In the genomic region with DNA sequence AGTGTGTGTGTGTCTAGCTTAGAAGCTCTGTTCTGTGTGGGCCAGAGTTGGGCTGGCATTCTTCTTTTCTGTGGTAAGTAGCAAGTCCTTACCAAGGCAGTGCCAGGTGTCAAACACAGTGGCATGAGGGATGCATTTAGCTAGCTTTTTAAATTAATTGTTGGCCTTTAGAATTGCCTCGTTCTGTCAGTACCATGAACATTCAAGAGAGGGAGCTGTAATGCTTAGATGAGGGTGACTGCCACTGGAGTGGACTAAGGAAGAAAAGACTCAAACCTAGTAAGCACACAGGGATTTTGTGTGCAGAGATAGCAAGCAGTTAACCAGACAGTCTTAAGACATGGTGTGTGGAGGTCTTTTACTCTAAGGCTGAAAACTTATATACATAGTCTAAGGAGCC, we compare ENCODE assay signal across 18 mouse cellular contexts. TPM values are rescaled to one million over a fixed set of nuclear protein-coding genes. Genes with fewer than 3 reads are reported as not detected.
DNase-seq lines count a peak whose midpoint lies in the region; ATAC-seq and TF ChIP-seq lines count a peak whose summit lies in the region.
"Had no signal": no experiment of that assay in that cellular context is flagged by ENCODE, and none has a peak within 500 bp of the region (broad histone marks: within the 10 kb centered on the region; RNA-seq: fewer than 3 reads in every experiment).

No protein-coding gene starts in this region.

- DNase-seq in heart, postnatal 25 days (ENCODE audit: low spot score), result no peak
- DNase-seq in liver, postnatal 0 days, result no peak
- DNase-seq in liver (no peak), MEL (ENCODE audit: low read depth, low spot score) (peak; percentile 35)
- peak; percentile 15 for DNase-seq in retina, embryonic 14.5 days (ENCODE audit: low spot score)
- DNase-seq: adrenal gland, postnatal 10 days; cerebellum, adult 8-10 months; kidney, postnatal 25 days; left cerebral cortex, postnatal 4 days; liver, embryonic 13.5 days had no signal

- 67% methylated on average over 1 of the region's 1 CpGs for WGBS in heart, embryonic 13.5 days
- 53% methylated on average over 1 of the region's 1 CpGs for WGBS in liver, postnatal 0 days (ENCODE audit: insufficient replicate concordance)
- WGBS in neural tube, embryonic 15.5 days, result 58% methylated on average over 1 of the region's 1 CpGs

- H3K4me2 ChIP-seq in heart, embryonic 13.5 days, result no peak overlapping the region
- H3K4me2 ChIP-seq in liver, postnatal 0 days (ENCODE audit: low read depth, low read length), result no peak overlapping the region
- no peak overlapping the region for H3K4me2 ChIP-seq in neural tube, embryonic 15.5 days
- H3K4me2 ChIP-seq: intestine, embryonic 15.5 days; liver, embryonic 13.5 days; neural tube, embryonic 12.5 days had no signal

- no peak for TF ChIP-seq RAD21 in MEL (IDR thresholded peaks at IDR 0.05; ENCODE audit: low read depth, low read length)

- H3K9me3 ChIP-seq in heart, embryonic 13.5 days, result no peaks in the 10 kb centered on the region
- H3K9me3 ChIP-seq in liver, postnatal 0 days (ENCODE audit: low read length), result no peaks in the 10 kb centered on the region
- no peaks in the 10 kb centered on the region for H3K9me3 ChIP-seq in MEL (replicated peaks; ENCODE audit: insufficient read depth, low read length)
- H3K9me3 ChIP-seq in neural tube, embryonic 15.5 days (replicated peaks), result no peaks in the 10 kb centered on the region
- H3K9me3 ChIP-seq: intestine, embryonic 15.5 days; liver, embryonic 13.5 days; neural tube, embryonic 12.5 days had no signal

- H3K27me3 ChIP-seq in heart, embryonic 13.5 days (replicated peaks), result no peaks in the 10 kb centered on the region
- no peaks in the 10 kb centered on the region for H3K27me3 ChIP-seq in liver, postnatal 0 days (ENCODE audit: insufficient read depth, low read length)
- H3K27me3 ChIP-seq in MEL (ENCODE audit: control insufficient read depth in 1 of 2, insufficient read depth in 2 of 2, low read length in 2 of 2), result no peaks in the 10 kb centered on the region
- no peaks in the 10 kb centered on the region for H3K27me3 ChIP-seq in neural tube, embryonic 15.5 days (replicated peaks)
- H3K27me3 ChIP-seq: CH12.LX; intestine, embryonic 15.5 days; liver, embryonic 13.5 days; neural tube, embryonic 12.5 days had no signal

- H3K9ac ChIP-seq in heart, embryonic 13.5 days, result peak overlapping the region; percentile 11; the same call in 1 of the 2 replicates
- H3K9ac ChIP-seq in liver, postnatal 0 days (replicated peaks), result no peak overlapping the region
- no peak overlapping the region for H3K9ac ChIP-seq in MEL (ENCODE audit: control insufficient read depth, low read depth, low read length, poor library complexity, severe bottlenecking)
- H3K9ac ChIP-seq in neural tube, embryonic 15.5 days (replicated peaks), result no peak overlapping the region
- H3K9ac ChIP-seq: intestine, embryonic 15.5 days; liver, embryonic 13.5 days; neural tube, embryonic 12.5 days had no signal

- H3K4me3 ChIP-seq in heart, embryonic 13.5 days, result no peak overlapping the region
- no peak overlapping the region for H3K4me3 ChIP-seq in liver, postnatal 0 days (ENCODE audit: low read depth, low read length)
- H3K4me3 ChIP-seq in MEL (ENCODE audit: control insufficient read depth in 1 of 2, insufficient read depth in 1 of 2, low read depth in 2 of 2, low read length in 2 of 2), result no peak overlapping the region
- H3K4me3 ChIP-seq in neural tube, embryonic 15.5 days (replicated peaks), result no peak overlapping the region
- H3K4me3 ChIP-seq: intestine, embryonic 15.5 days; liver, embryonic 13.5 days; neural tube, embryonic 12.5 days had no signal

- H3K27ac ChIP-seq in heart, embryonic 13.5 days (replicated peaks), result 0 out of 2 replicates have a peak overlapping the region, but pooled peaks have one; percentile 12
- no peak overlapping the region for H3K27ac ChIP-seq in liver, postnatal 0 days (ENCODE audit: low read depth)
- H3K27ac ChIP-seq in MEL (ENCODE audit: control insufficient read depth, low read depth, low read length), result no peak overlapping the region
- no peak overlapping the region for H3K27ac ChIP-seq in neural tube, embryonic 15.5 days (replicated peaks)
- H3K27ac ChIP-seq: intestine, embryonic 15.5 days; liver, embryonic 13.5 days; neural tube, embryonic 12.5 days had no signal

- intact Hi-C loops in heart, postnatal 25 days (cut with DNase I), result loop anchor here (5.0 kb wide), 1 partner anchor 35 kb away; no protein-coding TSS in a partner anchor

- no peak for TF ChIP-seq POLR2A in MEL (IDR thresholded peaks at IDR 0.05; ENCODE audit: control insufficient read depth in 1 of 2, insufficient read depth in 1 of 2, low read depth in 1 of 2, low read length in 2 of 2, poor library complexity in 1 of 2)

- peaks cover 51% of the 10 kb centered on the region for H3K79me2 ChIP-seq in MEL (ENCODE audit: control insufficient read depth, insufficient read depth, low read length, poor library complexity)

- peak; percentile 40 for TF ChIP-seq CTCF in liver, postnatal 0 days (IDR thresholded peaks at IDR 0.05; ENCODE audit: low read depth)
- peak in 1 of 3 experiments; percentile 25; a peak in 1 of 6 replicates for TF ChIP-seq CTCF in MEL (IDR thresholded peaks at IDR 0.05 in 2 of 3, conservative IDR thresholded peaks at IDR 0.05 in 1 of 3; ENCODE audit: control insufficient read depth in 1 of 3, insufficient read depth in 1 of 3, low read depth in 2 of 3, low read length in 3 of 3, poor library complexity in 1 of 3, severe bottlenecking in 1 of 3)

- H3K4me1 ChIP-seq in heart, embryonic 13.5 days, result peaks cover 72% of the 10 kb centered on the region
- H3K4me1 ChIP-seq in liver, postnatal 0 days (ENCODE audit: insufficient read depth), result peaks cover 17% of the 10 kb centered on the region
- H3K4me1 ChIP-seq in MEL (ENCODE audit: control insufficient read depth in 1 of 2, insufficient read depth in 2 of 2, low read length in 2 of 2), result peaks cover 0 to 13% of the 10 kb centered on the region in 2 experiments; a peak in 2 of 4 replicates
- H3K4me1 ChIP-seq in neural tube, embryonic 15.5 days, result peaks cover 51% of the 10 kb centered on the region

- TF ChIP-seq EP300 in liver, postnatal 0 days (IDR thresholded peaks at IDR 0.05; ENCODE audit: low read depth), result no peak
- TF ChIP-seq EP300 in MEL (IDR thresholded peaks at IDR 0.05; ENCODE audit: low read depth in 1 of 2, low read length in 2 of 2), result no peak

- no peak for ATAC-seq in heart, embryonic 13.5 days (ENCODE audit: extremely low read depth, insufficient number of reproducible peaks, low FRiP score, low TSS enrichment)
- ATAC-seq in liver, postnatal 0 days, result no peak
- ATAC-seq in neural tube, embryonic 15.5 days (ENCODE audit: low FRiP score), result no peak
- no peak for ATAC-seq in inflammation-experienced regulatory T-cells, adult 6 months
- ATAC-seq: forebrain, embryonic 14.5 days; intestine, embryonic 15.5 days; midbrain, embryonic 16.5 days had no signal

- H3K36me3 ChIP-seq in heart, embryonic 13.5 days, result peaks cover 32% of the 10 kb centered on the region
- H3K36me3 ChIP-seq in liver, postnatal 0 days (replicated peaks; ENCODE audit: insufficient read depth, low read length), result peaks cover 22% of the 10 kb centered on the region
- peaks cover 13 to 36% of the 10 kb centered on the region in 2 experiments; a peak in 3 of 4 replicates for H3K36me3 ChIP-seq in MEL (ENCODE audit: control insufficient read depth in 1 of 2, insufficient read depth in 2 of 2, low read length in 2 of 2)
- no peaks in the 10 kb centered on the region for H3K36me3 ChIP-seq in neural tube, embryonic 15.5 days
- H3K36me3 ChIP-seq: intestine, embryonic 15.5 days had no signal

TF ChIP-seq in MEL, 35 proteins besides CTCF, POLR2A, EP300 and RAD21:
- TF ChIP-seq MAX (IDR thresholded peaks at IDR 0.05; ENCODE audit: low read length), result no peak
- TF ChIP-seq SIN3A (IDR thresholded peaks at IDR 0.05; ENCODE audit: low read length), result 0 out of 2 replicates have a peak, but pooled peaks have one; percentile 10

RNA-seq across cellular contexts. Expression of gene Tnrc6a, which starts 3.6 kb away (rescaled TPM):
- 28.7 and 30.8 TPM in 2 replicates for polyA plus RNA-seq in heart, embryonic 13.5 days (2015; fragmentation: Nextera tagmentation; extraction: Ambion mirVana)
- 10 to 100 TPM; 33.1 to 33.3 TPM for total RNA-seq in heart, postnatal 25 days (2021)
- polyA plus RNA-seq in liver, postnatal 0 days (2015; fragmentation: Nextera tagmentation; extraction: Ambion mirVana), result 26.8 and 28.9 TPM in 2 replicates
- total RNA-seq in MEL (2012; rRNA removed), result 15.3 and 18.1 TPM in 2 replicates
- polyA plus RNA-seq in MEL (2012; ENCODE audit: insufficient read depth in 1 of 2, insufficient read length in 2 of 2, low read depth in 1 of 2, low replicate concordance in 2 of 2, missing spikeins in 1 of 2), result 10 to 100 TPM in 1 of 2 experiments, not detected in 1; 34.5 TPM
- polyA plus RNA-seq in neural tube, embryonic 15.5 days (2015; fragmentation: Nextera tagmentation; extraction: Ambion mirVana), result 51.6 and 53.7 TPM in 2 replicates
- polyA plus RNA-seq in inflammation-experienced regulatory T-cells, adult 6 months (2017; shearing (Covaris generic)), result 100 to 1,000 TPM in 1 of 3 experiments, 10 to 100 TPM in 2; 63.0 to 158 (median 70.6) TPM

Comparison
In these comparisons a context has a peak if more than half of its experiments do, and no peak if none do; other contexts are left out.
1. DNase-seq: peak in MEL (single experiment) and retina, embryonic 14.5 days (single experiment); none in heart, postnatal 25 days (single experiment), liver, postnatal 0 days (single experiment) and liver (single experiment).